Mouse (Mus musculus): Measurements from ENCODE around the gene Casq2. TPM values are rescaled to one million over a fixed set of nuclear protein-coding genes. Genes with fewer than 3 reads are reported as not detected.

Casq2 gene
- total and polyA plus RNA-seq, 3 experiments = 0.11 TPM; not detected in 2

GRCm38 (mm10) chr3:102174118-102174865 is 88.1 kb downstream of the Casq2 start:
- TF ChIP-seq TAL1 (conservative IDR thresholded peaks at IDR 0.05; ENCODE audit: low read depth, low read length) = no peak
- no peak for TF ChIP-seq GATA1 (IDR thresholded peaks at IDR 0.05; ENCODE audit: borderline replicate concordance, low read length)
- TF ChIP-seq POLR2AphosphoS5 (IDR thresholded peaks at IDR 0.05; ENCODE audit: insufficient replicate concordance, low read depth, low read length) = no peak
- no peak for TF ChIP-seq GATA2 (IDR thresholded peaks at IDR 0.05; ENCODE audit: borderline replicate concordance, low read depth, low read length)
- TF ChIP-seq CTCF (IDR thresholded peaks at IDR 0.05; ENCODE audit: low read depth, low read length) = no peak
- Histone ChIP-seq H3K9me3 (replicated peaks) (no peaks in the 10 kb centered on the region), H3K4me1 (ENCODE audit: insufficient read depth, low read depth, low read length) (peaks cover 24% of the 10 kb centered on the region), H3K27me3 (ENCODE audit: insufficient read depth, low read length) (peaks cover 4% of the 10 kb centered on the region; the same call in 1 of the 2 replicates), H3K36me3 (replicated peaks) (no peaks in the 10 kb centered on the region), H3K4me3 (ENCODE audit: low read depth, low read length) (no peak overlapping the region)
- ATAC-seq (ENCODE audit: extremely low read depth, insufficient number of reproducible peaks, low FRiP score, poor library complexity, severe bottlenecking) = no peak
- DNase-seq (ENCODE audit: low spot score) = no peak

- Histone ChIP-seq H3K4me3 (ENCODE audit: low read depth, low read length) (no peak overlapping the region), H3K4me1 (ENCODE audit: insufficient read depth, low read depth, low read length) (peaks cover 18% of the 10 kb centered on the region), H3K9me3 (replicated peaks) (no peaks in the 10 kb centered on the region), H3K36me3 (replicated peaks) (no peaks in the 10 kb centered on the region), H3K27me3 (ENCODE audit: insufficient read depth, low read length) (peaks cover 10% of the 10 kb centered on the region; the same call in 1 of the 2 replicates)
- no peak for DNase-seq (ENCODE audit: low spot score)
- ATAC-seq (ENCODE audit: extremely low read depth, insufficient number of reproducible peaks, low FRiP score, poor library complexity, severe bottlenecking) = no peak
- TF ChIP-seq GATA2 (IDR thresholded peaks at IDR 0.05; ENCODE audit: borderline replicate concordance, low read depth, low read length) = no peak
- TF ChIP-seq POLR2AphosphoS5 (IDR thresholded peaks at IDR 0.05; ENCODE audit: insufficient replicate concordance, low read depth, low read length) = no peak
- TF ChIP-seq TAL1 (conservative IDR thresholded peaks at IDR 0.05; ENCODE audit: low read depth, low read length) = no peak
- TF ChIP-seq GATA1 (IDR thresholded peaks at IDR 0.05; ENCODE audit: borderline replicate concordance, low read length) = no peak
- TF ChIP-seq CTCF (IDR thresholded peaks at IDR 0.05; ENCODE audit: low read depth, low read length) = no peak
Measured at GRCm38 (mm10) chr3:102175701-102176100, 89.5 kb downstream of the Casq2 start.

GRCm38 (mm10) chr3:102176116-102176515 is 89.9 kb downstream of the Casq2 start:
- Histone ChIP-seq H3K9me3 (replicated peaks) (no peaks in the 10 kb centered on the region), H3K27me3 (ENCODE audit: insufficient read depth, low read length) (peaks cover 10% of the 10 kb centered on the region; the same call in 1 of the 2 replicates), H3K4me3 (ENCODE audit: low read depth, low read length) (no peak overlapping the region), H3K4me1 (ENCODE audit: insufficient read depth, low read depth, low read length) (peaks cover 18% of the 10 kb centered on the region), H3K36me3 (replicated peaks) (no peaks in the 10 kb centered on the region)
- TF ChIP-seq TAL1 (conservative IDR thresholded peaks at IDR 0.05; ENCODE audit: low read depth, low read length) (no peak), POLR2AphosphoS5 (IDR thresholded peaks at IDR 0.05; ENCODE audit: insufficient replicate concordance, low read depth, low read length) (no peak), CTCF (IDR thresholded peaks at IDR 0.05; ENCODE audit: low read depth, low read length) (no peak), GATA1 (IDR thresholded peaks at IDR 0.05; ENCODE audit: borderline replicate concordance, low read length) (no peak), GATA2 (IDR thresholded peaks at IDR 0.05; ENCODE audit: borderline replicate concordance, low read depth, low read length) (no peak)
- ATAC-seq (ENCODE audit: extremely low read depth, insufficient number of reproducible peaks, low FRiP score, poor library complexity, severe bottlenecking) = no peak
- DNase-seq (ENCODE audit: low spot score) = no peak

- DNase-seq (ENCODE audit: low spot score) = no peak
- Histone ChIP-seq H3K4me1 (ENCODE audit: insufficient read depth, low read depth, low read length) (peaks cover 13% of the 10 kb centered on the region), H3K27me3 (ENCODE audit: insufficient read depth, low read length) (peaks cover 13% of the 10 kb centered on the region; the same call in 1 of the 2 replicates), H3K9me3 (replicated peaks) (peaks cover 7% of the 10 kb centered on the region; the same call in 1 of the 2 replicates), H3K36me3 (replicated peaks) (no peaks in the 10 kb centered on the region), H3K4me3 (ENCODE audit: low read depth, low read length) (no peak overlapping the region)
- TF ChIP-seq TAL1 (conservative IDR thresholded peaks at IDR 0.05; ENCODE audit: low read depth, low read length) (no peak), GATA2 (IDR thresholded peaks at IDR 0.05; ENCODE audit: borderline replicate concordance, low read depth, low read length) (no peak), POLR2AphosphoS5 (IDR thresholded peaks at IDR 0.05; ENCODE audit: insufficient replicate concordance, low read depth, low read length) (no peak), CTCF (IDR thresholded peaks at IDR 0.05; ENCODE audit: low read depth, low read length) (no peak), GATA1 (IDR thresholded peaks at IDR 0.05; ENCODE audit: borderline replicate concordance, low read length) (no peak)
- ATAC-seq (ENCODE audit: extremely low read depth, insufficient number of reproducible peaks, low FRiP score, poor library complexity, severe bottlenecking) = no peak
Measured at GRCm38 (mm10) chr3:102177837-102178615, 91.8 kb downstream of the Casq2 start.

GRCm38 (mm10) chr3:102179869-102180268 is 93.7 kb downstream of the Casq2 start:
- Histone ChIP-seq H3K27me3 (ENCODE audit: insufficient read depth, low read length) (peaks cover 19% of the 10 kb centered on the region; the same call in 1 of the 2 replicates), H3K4me3 (ENCODE audit: low read depth, low read length) (no peak overlapping the region), H3K9me3 (replicated peaks) (peaks cover 7% of the 10 kb centered on the region; the same call in 1 of the 2 replicates), H3K36me3 (replicated peaks) (no peaks in the 10 kb centered on the region), H3K4me1 (ENCODE audit: insufficient read depth, low read depth, low read length) (peaks cover 11% of the 10 kb centered on the region; the same call in 1 of the 2 replicates)
- no peak for ATAC-seq (ENCODE audit: extremely low read depth, insufficient number of reproducible peaks, low FRiP score, poor library complexity, severe bottlenecking)
- no peak for TF ChIP-seq GATA1 (IDR thresholded peaks at IDR 0.05; ENCODE audit: borderline replicate concordance, low read length)
- no peak for TF ChIP-seq CTCF (IDR thresholded peaks at IDR 0.05; ENCODE audit: low read depth, low read length)
- no peak for TF ChIP-seq POLR2AphosphoS5 (IDR thresholded peaks at IDR 0.05; ENCODE audit: insufficient replicate concordance, low read depth, low read length)
- no peak for TF ChIP-seq TAL1 (conservative IDR thresholded peaks at IDR 0.05; ENCODE audit: low read depth, low read length)
- no peak for DNase-seq (ENCODE audit: low spot score)

- Histone ChIP-seq H3K4me3 (ENCODE audit: low read depth, low read length) (no peak overlapping the region), H3K27me3 (ENCODE audit: insufficient read depth, low read length) (peaks cover 19% of the 10 kb centered on the region), H3K9me3 (replicated peaks) (peaks cover 7% of the 10 kb centered on the region; the same call in 1 of the 2 replicates), H3K36me3 (replicated peaks) (no peaks in the 10 kb centered on the region), H3K4me1 (ENCODE audit: insufficient read depth, low read depth, low read length) (peaks cover 9% of the 10 kb centered on the region; the same call in 1 of the 2 replicates)
- ATAC-seq (ENCODE audit: extremely low read depth, insufficient number of reproducible peaks, low FRiP score, poor library complexity, severe bottlenecking) = no peak
- TF ChIP-seq POLR2AphosphoS5 (IDR thresholded peaks at IDR 0.05; ENCODE audit: insufficient replicate concordance, low read depth, low read length) = no peak
- TF ChIP-seq GATA1 (IDR thresholded peaks at IDR 0.05; ENCODE audit: borderline replicate concordance, low read length) = no peak
- no peak for TF ChIP-seq GATA2 (IDR thresholded peaks at IDR 0.05; ENCODE audit: borderline replicate concordance, low read depth, low read length)
- TF ChIP-seq TAL1 (conservative IDR thresholded peaks at IDR 0.05; ENCODE audit: low read depth, low read length) = no peak
- no peak for TF ChIP-seq CTCF (IDR thresholded peaks at IDR 0.05; ENCODE audit: low read depth, low read length)
- DNase-seq (ENCODE audit: low spot score) = no peak
Measured at GRCm38 (mm10) chr3:102180746-102181145, 94.5 kb downstream of the Casq2 start.
